Mouse (Mus musculus) megakaryocyte, embryonic 14.5 days (primary cell): ENCODE measurements around the gene Ahcyl1. TPM values are rescaled to one million over a fixed set of nuclear protein-coding genes. Genes with fewer than 3 reads are reported as not detected.

Experiments
- H3K27me3 ChIP-seq: replicated peaks from 2 replicates; pipeline ENCODE3; 2012; ENCODE audit warnings: inconsistent platforms
- H3K36me3 ChIP-seq: replicated peaks from 2 replicates; pipeline ENCODE3; 2012; ENCODE audit warnings: low read length, inconsistent platforms, mixed read lengths
- H3K4me1 ChIP-seq: 2 replicates; pipeline ENCODE4 v1.6.1; 2012; ENCODE audit warnings: inconsistent platforms
- H3K4me3 ChIP-seq: replicated peaks from 2 replicates; pipeline ENCODE3; 2012; ENCODE audit warnings: moderate library complexity, mild to moderate bottlenecking, inconsistent platforms
- H3K9me3 ChIP-seq: 2 replicates; pipeline ENCODE4 v1.6.1; 2012; ENCODE audit warnings: inconsistent platforms
- FLI1 ChIP-seq: IDR thresholded peaks from 2 replicates; pipeline ENCODE4 v1.6.1; 2012; ENCODE audit warnings: low read length, inconsistent platforms, mixed read lengths
- GATA1 ChIP-seq: IDR thresholded peaks from 3 replicates; pipeline ENCODE4 v1.6.1; 2012; ENCODE audit warnings: mixed read lengths, low read length, inconsistent platforms, borderline replicate concordance
- polyA plus RNA-seq: library from polyadenylated mRNA; stranded (reverse); fragments of >175 nt; gene quantifications from 2 replicates; pipeline ENCODE4 v1.2.3, GENCODE M21; 2012; ENCODE audit warnings: low replicate concordance; ENCODE audit not compliant: insufficient read depth

The Ahcyl1 gene
- polyA plus RNA-seq, 1 experiment = 3.6 TPM

- Histone ChIP-seq H3K36me3 (peaks cover 99% of the 10 kb centered on the region), H3K4me1 (peaks cover 34% of the 10 kb centered on the region), H3K4me3 (peak overlapping the region; percentile 7), H3K9me3 (no peaks in the 10 kb centered on the region), H3K27me3 (no peaks in the 10 kb centered on the region)
- TF ChIP-seq GATA1 (no peak), FLI1 (no peak)
These were observed 73.8 kb downstream of the Ahcyl1 start for GRCm38 (mm10) chr3:107622537-107622936.

GRCm38 (mm10) chr3:107621286-107622075 is 74.9 kb downstream of the Ahcyl1 start:
- H3K36me3 ChIP-seq = peaks cover 99% of the 10 kb centered on the region
- peak overlapping the region; percentile 28 for H3K4me3 ChIP-seq
- no peaks in the 10 kb centered on the region for H3K27me3 ChIP-seq
- H3K9me3 ChIP-seq = no peaks in the 10 kb centered on the region
- no peak for TF ChIP-seq FLI1
- peaks cover 33% of the 10 kb centered on the region for H3K4me1 ChIP-seq

GRCm38 (mm10) chr3:107619911-107620310 is 76.4 kb downstream of the Ahcyl1 start:
- TF ChIP-seq FLI1 (no peak), GATA1 (no peak)
- no peaks in the 10 kb centered on the region for H3K9me3 ChIP-seq
- H3K4me3 ChIP-seq = no peak overlapping the region
- H3K27me3 ChIP-seq = no peaks in the 10 kb centered on the region
- peaks cover 99% of the 10 kb centered on the region for H3K36me3 ChIP-seq
- peaks cover 30% of the 10 kb centered on the region for H3K4me1 ChIP-seq

- no peak overlapping the region for H3K4me3 ChIP-seq
- TF ChIP-seq GATA1 (no peak), FLI1 (no peak)
- H3K27me3 ChIP-seq = no peaks in the 10 kb centered on the region
- H3K36me3 ChIP-seq = peaks cover 99% of the 10 kb centered on the region
- H3K4me1 ChIP-seq = peaks cover 21% of the 10 kb centered on the region
- H3K9me3 ChIP-seq = no peaks in the 10 kb centered on the region
These were observed 78.6 kb downstream of the Ahcyl1 start for GRCm38 (mm10) chr3:107617800-107618199.

Other genes with a start within 250 kb of the Ahcyl1 start
- gene Kcnc4, start 237.0 kb downstream of the Ahcyl1 start, polyA plus RNA-seq = not detected in 2 replicates
- gene Slc6a17, start 178.5 kb downstream of the Ahcyl1 start, polyA plus RNA-seq = not detected in 2 replicates
- gene Ubl4b, start 141.5 kb downstream of the Ahcyl1 start, polyA plus RNA-seq = not detected in 2 replicates
- not detected in 2 replicates for gene Alx3, start 101.5 kb downstream of the Ahcyl1 start, polyA plus RNA-seq
- gene Gm10961, start 65.2 kb downstream of the Ahcyl1 start, polyA plus RNA-seq = not detected in 2 replicates
- 5.7 and 13.3 TPM in 2 replicates for gene Strip1, start 64.9 kb downstream of the Ahcyl1 start, polyA plus RNA-seq
- gene Csf1, start 63.9 kb upstream of the Ahcyl1 start, polyA plus RNA-seq = 1.5 and 4.0 TPM in 2 replicates
- gene Eps8l3, start 180.7 kb upstream of the Ahcyl1 start, polyA plus RNA-seq = not detected in 2 replicates
- not detected in 2 replicates for gene Gstm5, start 199.3 kb upstream of the Ahcyl1 start, polyA plus RNA-seq
- gene Gstm7, start 235.3 kb upstream of the Ahcyl1 start, polyA plus RNA-seq = not detected in 2 replicates
- gene Gstm6, start 247.2 kb upstream of the Ahcyl1 start, polyA plus RNA-seq = not detected in 2 replicates